18 mouse cellular contexts compared by ENCODE assay signal in genomic region chr3:62417458-62417857, GRCm38 (mm10).
"Had no signal": no experiment of that assay in that cellular context is flagged by ENCODE, and none has a peak within 500 bp of the region (broad histone marks: within the 10 kb centered on the region; RNA-seq: fewer than 3 reads in every experiment).

No protein-coding gene starts in this region.

- H3K27ac ChIP-seq: liver, embryonic 13.5 days; liver, embryonic 15.5 days; lung, embryonic 15.5 days; macrophage; midbrain, embryonic 13.5 days; midbrain, embryonic 15.5 days; neural tube, embryonic 13.5 days; neural tube, embryonic 15.5 days had no signal

- H3K9me3 ChIP-seq: liver, embryonic 13.5 days; liver, embryonic 15.5 days; lung, embryonic 15.5 days; midbrain, embryonic 13.5 days; midbrain, embryonic 15.5 days; neural tube, embryonic 13.5 days; neural tube, embryonic 15.5 days had no signal

- DNase-seq: liver, embryonic 13.5 days; liver, postnatal 0 days; lung, adult 2 months; lung, postnatal 10 days; lung, postnatal 36 days; right cerebral cortex, postnatal 14 days; thymus, adult 2 months; thymus, postnatal 25 days; thymus, postnatal 4 days had no signal

- ATAC-seq: liver, postnatal 0 days; midbrain, embryonic 13.5 days; midbrain, embryonic 15.5 days had no signal

- H3K9ac ChIP-seq: liver, embryonic 13.5 days; liver, embryonic 15.5 days; liver, postnatal 0 days; lung, embryonic 15.5 days; midbrain, embryonic 13.5 days; midbrain, embryonic 15.5 days; neural tube, embryonic 13.5 days; neural tube, embryonic 15.5 days had no signal

- H3K4me3 ChIP-seq: liver, embryonic 13.5 days; liver, embryonic 15.5 days; lung, embryonic 15.5 days; megakaryocyte, embryonic 14.5 days; midbrain, embryonic 13.5 days; midbrain, embryonic 15.5 days; neural tube, embryonic 13.5 days; neural tube, embryonic 15.5 days had no signal

- H3K27me3 ChIP-seq: liver, embryonic 13.5 days; liver, embryonic 15.5 days; lung, embryonic 15.5 days; megakaryocyte, embryonic 14.5 days; midbrain, embryonic 13.5 days; midbrain, embryonic 15.5 days; neural tube, embryonic 13.5 days; neural tube, embryonic 15.5 days had no signal

- H3K36me3 ChIP-seq: liver, embryonic 13.5 days; liver, embryonic 15.5 days; lung, embryonic 15.5 days; midbrain, embryonic 13.5 days; midbrain, embryonic 15.5 days; neural tube, embryonic 13.5 days; neural tube, embryonic 15.5 days had no signal

- H3K4me2 ChIP-seq: liver, embryonic 13.5 days; liver, embryonic 15.5 days; lung, embryonic 15.5 days; midbrain, embryonic 11.5 days; midbrain, embryonic 13.5 days; midbrain, embryonic 15.5 days; neural tube, embryonic 13.5 days; neural tube, embryonic 15.5 days had no signal

- H3K4me1 ChIP-seq: liver, embryonic 13.5 days; liver, embryonic 15.5 days; megakaryocyte, embryonic 14.5 days; midbrain, embryonic 13.5 days; midbrain, embryonic 15.5 days; neural tube, embryonic 13.5 days; neural tube, embryonic 15.5 days had no signal
